Mouse (Mus musculus) limb, embryonic 13.5 days (tissue): ENCODE data around the gene Ppie. TPM values are rescaled to one million over a fixed set of nuclear protein-coding genes. Genes with fewer than 3 reads are reported as not detected.
"Not testable (repeated sequence)": the region's sequence is repeated elsewhere in the genome, so short reads cannot be mapped to it uniquely, and the experiment has no call there.

Source experiments
- ATAC-seq: fragments of 200-750 bp; cut with Nextera tagmentation; 2 replicates; pipeline ENCODE4 v1.8.0; 2017; ENCODE audit warnings: low read depth, moderate number of reproducible peaks, moderate TSS enrichment; ENCODE audit not compliant: low FRiP score
- H3K27ac ChIP-seq: fragments of 300-500 bp; sonication (generic); 2 replicates; pipeline ENCODE4 v1.5.1; 2015; ENCODE audit warnings: inconsistent platforms, mild to moderate bottlenecking, moderate library complexity
- H3K27me3 ChIP-seq: fragments of 300-500 bp; sonication (generic); 2 replicates; pipeline ENCODE4 v1.6.1; 2015; ENCODE audit warnings: mild to moderate bottlenecking, inconsistent platforms
- H3K36me3 ChIP-seq: fragments of 300-500 bp; sonication (generic); 2 replicates; pipeline ENCODE4 v1.6.1; 2015; ENCODE audit warnings: inconsistent platforms, mild to moderate bottlenecking, moderate library complexity
- H3K4me1 ChIP-seq: fragments of 300-500 bp; sonication (generic); 2 replicates; pipeline ENCODE4 v1.6.1; 2015; ENCODE audit warnings: inconsistent platforms
- H3K4me2 ChIP-seq: fragments of 300-500 bp; sonication (generic); replicated peaks from 2 replicates; pipeline ENCODE4 v1.6.1; 2015; ENCODE audit warnings: inconsistent platforms, mild to moderate bottlenecking, moderate library complexity
- H3K4me3 ChIP-seq: fragments of 300-500 bp; sonication (generic); 2 replicates; pipeline ENCODE4 v1.5.1; 2015; ENCODE audit warnings: moderate library complexity, mild to moderate bottlenecking, inconsistent platforms
- H3K9ac ChIP-seq: fragments of 300-500 bp; sonication (generic); 2 replicates; pipeline ENCODE4 v1.6.1; 2015; ENCODE audit warnings: mild to moderate bottlenecking, inconsistent platforms
- H3K9me3 ChIP-seq: fragments of 300-500 bp; sonication (generic); 2 replicates; pipeline ENCODE4 v1.6.1; 2016; ENCODE audit warnings: inconsistent platforms
- WGBS: fragments of 180-500 bp; shearing (Covaris S2); methylation state at CpG from one replicate; pipeline ENCODE4 v1.1.7; 2015; 5-methylcytosine and 5-hydroxymethylcytosine counted together
- polyA plus RNA-seq: library from polyadenylated mRNA; unstranded; fragments of >200 nt; fragmentation: Nextera tagmentation; extraction: Ambion mirVana; gene quantifications from 2 replicates; pipeline ENCODE4 v1.2.1, GENCODE M21; 2015

Ppie gene
- 103 TPM in 2 replicates for polyA plus RNA-seq

GRCm38 (mm10) chr4:123139513-123140154 is at the start of gene Ppie:
Gene Ppie, minus strand, starts transcription at chr4:123139951.
- H3K9me3 ChIP-seq, result no peaks in the 10 kb centered on the region
- peaks cover 19% of the 10 kb centered on the region for H3K4me1 ChIP-seq
- peaks cover 23% of the 10 kb centered on the region for H3K36me3 ChIP-seq
- H3K9ac ChIP-seq, result peak within 1 kb of the TSS; percentile 78
- WGBS, result under 1% methylated on average over 34 of the region's 34 CpGs
- peak within 1 kb of the TSS; percentile 86 for H3K4me2 ChIP-seq
- H3K27me3 ChIP-seq, result peaks cover 5% of the 10 kb centered on the region; the same call in 1 of the 2 replicates
- peak within 1 kb of the TSS; percentile 73 for H3K4me3 ChIP-seq
- H3K27ac ChIP-seq, result peak within 1 kb of the TSS; percentile 91
- ATAC-seq, result peak; percentile 98

- no peak for ATAC-seq
- no peak overlapping the region for H3K27ac ChIP-seq
- no peaks in the 10 kb centered on the region for H3K9me3 ChIP-seq
- H3K36me3 ChIP-seq, result no peaks in the 10 kb centered on the region
- no peak overlapping the region for H3K4me2 ChIP-seq
- peaks cover 18% of the 10 kb centered on the region for H3K4me1 ChIP-seq
- H3K4me3 ChIP-seq, result no peak overlapping the region
- H3K27me3 ChIP-seq, result peaks cover 84% of the 10 kb centered on the region
- WGBS, result 46% methylated on average over 3 of the region's 3 CpGs
- no peak overlapping the region for H3K9ac ChIP-seq
These were observed 45.1 kb upstream of the Ppie start for GRCm38 (mm10) chr4:123184816-123185215.

DNA sequence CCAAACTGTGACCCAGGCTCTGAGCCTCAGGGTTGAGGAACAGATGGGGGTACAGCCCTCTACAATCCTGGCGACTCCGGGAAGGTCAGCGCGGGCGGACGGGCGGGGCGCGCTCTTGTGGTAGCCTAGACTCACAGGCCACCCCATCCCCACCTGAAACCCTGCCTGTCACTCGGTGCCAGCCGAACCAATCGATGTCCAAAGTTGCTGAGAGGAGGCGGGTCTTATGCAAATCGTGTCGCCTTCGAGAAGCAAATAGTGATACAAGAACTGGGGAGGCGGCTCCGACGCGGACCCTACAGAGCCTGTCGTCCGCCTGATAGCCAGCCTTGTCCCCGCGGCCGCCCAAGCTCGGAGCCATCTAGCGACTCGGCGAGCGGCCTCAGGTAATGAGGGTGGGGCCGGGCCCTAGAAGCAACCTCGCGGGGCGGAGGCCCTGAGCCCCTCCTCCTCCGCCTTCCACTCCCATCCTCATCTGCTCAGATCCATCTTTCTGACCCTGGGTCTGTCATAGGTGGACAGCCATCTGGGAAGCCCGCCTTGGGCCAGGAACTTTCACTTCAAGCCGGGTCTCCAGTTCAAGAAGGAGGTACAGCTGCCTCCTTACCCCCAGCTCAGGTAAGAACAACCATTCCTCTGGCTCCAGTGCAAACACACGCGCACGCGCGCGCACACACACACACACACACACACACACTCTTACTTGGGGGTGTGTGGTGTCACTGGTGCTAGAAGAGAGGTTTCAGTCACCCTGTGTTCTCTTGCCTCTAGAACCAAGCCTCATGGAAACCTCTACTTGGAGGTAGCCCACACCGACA is 43.7 kb upstream of the Ppie start:
- Histone ChIP-seq H3K4me1 (peaks cover 18% of the 10 kb centered on the region), H3K4me3 (peak overlapping the region; percentile 50), H3K9me3 (no peaks in the 10 kb centered on the region), H3K4me2 (peak overlapping the region; percentile 71), H3K9ac (peak overlapping the region; percentile 46), H3K27me3 (peaks cover 89% of the 10 kb centered on the region), H3K27ac (no peak overlapping the region), H3K36me3 (no peaks in the 10 kb centered on the region)
- WGBS, result 10% methylated on average over 44 of the region's 44 CpGs
- peak; percentile 88 for ATAC-seq

DNA sequence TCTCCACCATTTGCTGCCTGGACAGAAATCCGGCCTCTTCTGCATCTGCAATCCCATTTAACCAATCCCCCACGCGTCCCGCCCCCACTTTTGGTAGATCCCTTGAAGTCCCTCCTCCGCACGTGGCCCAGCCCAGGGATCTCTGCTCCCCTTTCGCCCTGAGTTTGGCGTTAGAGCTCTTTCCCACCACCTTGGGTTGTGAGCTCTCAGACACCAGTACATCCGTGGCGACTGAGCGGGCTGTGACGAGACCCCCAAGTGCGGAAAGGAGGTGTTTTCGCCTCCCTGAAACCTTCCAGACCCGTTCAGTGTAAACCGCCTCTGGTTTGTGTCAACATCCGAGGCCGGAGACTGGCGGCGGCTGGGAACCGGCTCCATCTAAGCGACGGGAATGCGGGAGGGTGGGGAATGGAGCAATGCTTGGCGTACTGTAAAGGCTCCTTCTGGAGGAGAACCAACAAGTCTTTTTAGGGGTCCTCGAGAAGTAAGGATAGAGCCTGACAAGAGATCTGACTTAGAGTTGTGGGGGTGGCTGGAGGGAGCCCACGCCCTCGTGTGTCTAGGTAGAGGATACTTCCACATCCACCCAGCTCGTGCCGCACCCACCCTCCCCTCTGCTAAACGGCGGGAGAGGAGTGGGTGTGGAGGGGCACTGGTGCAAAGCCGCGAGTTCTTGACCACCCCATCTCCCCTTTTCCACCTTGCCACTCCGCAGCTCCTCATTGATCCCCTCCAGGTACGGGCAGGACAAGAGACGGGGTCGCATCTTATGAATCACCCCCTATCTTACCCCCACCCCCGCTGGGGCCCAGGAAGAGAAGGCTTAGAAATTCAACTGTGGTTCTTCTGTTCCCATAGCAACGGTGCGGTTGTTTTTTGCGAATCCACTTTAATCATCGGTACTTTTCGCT is 42.8 kb upstream of the Ppie start, which contains the start of gene Hpcal4:
Hpcal4 (plus strand) TSS at position 900 of the 911 bp plus-strand sequence.
- peaks cover 82% of the 10 kb centered on the region for H3K27me3 ChIP-seq
- H3K36me3 ChIP-seq, result no peaks in the 10 kb centered on the region
- H3K9ac ChIP-seq, result peak within 1 kb of the TSS; percentile 46
- peak; percentile 29; the same call in 1 of the 2 replicates for ATAC-seq
- peaks cover 18% of the 10 kb centered on the region for H3K4me1 ChIP-seq
- no peaks in the 10 kb centered on the region for H3K9me3 ChIP-seq
- H3K4me3 ChIP-seq, result peak within 1 kb of the TSS; percentile 50
- peak within 1 kb of the TSS; percentile 71 for H3K4me2 ChIP-seq
- WGBS, result 1% methylated on average over 44 of the region's 44 CpGs
- no peak within 1 kb of the TSS for H3K27ac ChIP-seq

- ATAC-seq, result no peak
- no peak overlapping the region for H3K27ac ChIP-seq
- H3K36me3 ChIP-seq, result no peaks in the 10 kb centered on the region
These were observed 32.1 kb upstream of the Ppie start for GRCm38 (mm10) chr4:123171811-123172210.

GRCm38 (mm10) chr4:123164157-123164556 is 24.4 kb upstream of the Ppie start:
- H3K4me2 ChIP-seq, result no peak overlapping the region
- H3K27ac ChIP-seq, result no peak overlapping the region
- no peak overlapping the region for H3K4me3 ChIP-seq
- ATAC-seq, result no peak
- peaks cover 6% of the 10 kb centered on the region; the same call in 1 of the 2 replicates for H3K9me3 ChIP-seq
- WGBS, result 84% methylated on average over 15 of the region's 15 CpGs
- H3K27me3 ChIP-seq, result peaks cover 11% of the 10 kb centered on the region
- H3K36me3 ChIP-seq, result no peaks in the 10 kb centered on the region
- H3K9ac ChIP-seq, result no peak overlapping the region
- H3K4me1 ChIP-seq, result no peaks in the 10 kb centered on the region

More at GRCm38 (mm10) chr4:123171811-123172210, 32.1 kb upstream of the Ppie start:
- H3K4me2 ChIP-seq, result no peak overlapping the region
- no peak overlapping the region for H3K4me3 ChIP-seq
- H3K9ac ChIP-seq, result no peak overlapping the region
- H3K27me3 ChIP-seq, result peaks cover 48% of the 10 kb centered on the region
- no peaks in the 10 kb centered on the region for H3K4me1 ChIP-seq
- peaks cover 3% of the 10 kb centered on the region; the same call in 1 of the 2 replicates for H3K9me3 ChIP-seq

GRCm38 (mm10) chr4:123162305-123162917 is 22.7 kb upstream of the Ppie start:
- Histone ChIP-seq H3K4me1 (no peaks in the 10 kb centered on the region), H3K4me2 (peak overlapping the region; percentile 42; the same call in 1 of the 2 replicates), H3K36me3 (no peaks in the 10 kb centered on the region), H3K27ac (no peak overlapping the region), H3K4me3 (no peak overlapping the region), H3K27me3 (peaks cover 11% of the 10 kb centered on the region), H3K9ac (no peak overlapping the region), H3K9me3 (peaks cover 4% of the 10 kb centered on the region; the same call in 1 of the 2 replicates)
- 19% methylated on average over 15 of the region's 15 CpGs for WGBS
- no peak for ATAC-seq

DNA sequence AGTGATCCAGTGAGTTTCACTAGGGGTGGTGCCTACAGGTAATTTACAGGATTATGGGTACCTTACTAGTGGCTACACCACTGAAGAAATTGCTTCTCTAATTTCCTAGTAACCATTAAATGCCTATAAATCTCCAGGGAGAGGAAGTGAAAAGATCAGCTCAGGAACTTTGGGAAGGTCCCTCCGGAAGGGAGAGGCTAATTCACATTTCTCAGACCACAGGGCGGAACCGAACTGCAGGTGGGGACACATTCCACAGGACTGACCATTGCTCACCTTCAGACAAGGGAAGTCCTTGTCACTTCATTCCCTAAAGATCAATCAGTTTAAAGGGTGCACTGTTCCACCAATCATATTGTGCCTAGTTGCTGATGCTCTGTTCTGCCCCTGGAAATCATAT is 21.5 kb upstream of the Ppie start:
- peaks cover 11% of the 10 kb centered on the region for H3K27me3 ChIP-seq
- not testable (repeated sequence) for H3K9me3 ChIP-seq, H3K4me2 ChIP-seq, H3K4me3 ChIP-seq, H3K4me1 ChIP-seq, H3K36me3 ChIP-seq, H3K27ac ChIP-seq, H3K9ac ChIP-seq, ATAC-seq
- 61% methylated on average over 3 of the region's 3 CpGs for WGBS

- Histone ChIP-seq H3K4me2 (no peak overlapping the region), H3K4me1 (no peaks in the 10 kb centered on the region), H3K9me3 (no peaks in the 10 kb centered on the region), H3K27me3 (peaks cover 11% of the 10 kb centered on the region), H3K4me3 (no peak overlapping the region), H3K9ac (no peak overlapping the region), H3K36me3 (no peaks in the 10 kb centered on the region), H3K27ac (no peak overlapping the region)
- 81% methylated on average over 6 of the region's 6 CpGs for WGBS
- ATAC-seq, result no peak
These were observed 20.8 kb upstream of the Ppie start for GRCm38 (mm10) chr4:123160571-123160970.

GRCm38 (mm10) chr4:123155840-123156239 is 16.1 kb upstream of the Ppie start:
- no peaks in the 10 kb centered on the region for H3K27me3 ChIP-seq
- no peak overlapping the region for H3K4me3 ChIP-seq
- H3K9me3 ChIP-seq, result no peaks in the 10 kb centered on the region
- no peak overlapping the region for H3K27ac ChIP-seq
- no peak overlapping the region for H3K9ac ChIP-seq
- H3K4me1 ChIP-seq, result no peaks in the 10 kb centered on the region
- H3K4me2 ChIP-seq, result no peak overlapping the region
- no peaks in the 10 kb centered on the region for H3K36me3 ChIP-seq
- ATAC-seq, result no peak

DNA sequence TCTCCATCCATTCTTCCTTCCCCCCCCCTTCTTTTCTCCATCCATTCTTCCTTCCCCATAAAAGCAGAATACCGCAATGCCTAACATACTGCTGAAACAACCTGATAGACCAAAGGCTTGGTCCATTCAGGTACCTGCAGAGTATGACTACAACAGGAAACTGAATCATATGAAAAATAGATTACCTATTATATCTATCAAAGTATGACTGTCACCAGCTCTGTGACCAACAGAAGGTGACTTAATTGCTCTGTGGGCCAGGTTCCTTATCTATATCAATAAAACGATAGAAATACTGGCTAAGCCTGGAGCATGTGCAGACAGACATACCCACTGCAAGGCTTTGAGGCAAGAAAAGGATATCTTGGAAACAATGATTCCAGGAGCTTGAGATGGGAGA is 15.7 kb upstream of the Ppie start:
- Histone ChIP-seq H3K36me3 (no peaks in the 10 kb centered on the region), H3K9me3 (no peaks in the 10 kb centered on the region), H3K4me1 (no peaks in the 10 kb centered on the region), H3K4me3 (no peak overlapping the region), H3K4me2 (no peak overlapping the region), H3K27me3 (no peaks in the 10 kb centered on the region), H3K27ac (no peak overlapping the region), H3K9ac (no peak overlapping the region)
- 66% methylated on average over 2 of the region's 2 CpGs for WGBS
- no peak for ATAC-seq
